Mouse (Mus musculus): Measurements from ENCODE around the gene Slc35g1.

DNA sequence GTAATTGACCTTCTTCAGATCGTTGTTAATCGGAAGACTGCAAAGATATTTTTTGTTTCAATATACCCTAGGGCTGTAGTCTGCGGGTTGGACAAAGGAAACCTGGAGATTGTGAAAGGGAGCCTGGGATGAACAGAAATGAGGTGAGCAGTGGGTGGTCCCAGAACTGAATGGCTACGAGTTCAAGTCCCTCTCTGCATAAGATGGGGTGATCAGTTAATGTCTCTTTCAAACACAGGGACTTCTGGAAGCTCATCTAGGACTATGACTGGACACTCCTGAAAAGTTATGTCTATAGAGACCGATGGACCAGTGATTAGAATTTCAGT is 46.8 kb upstream of the Slc35g1 start:
- no peak for TF ChIP-seq CTCF (IDR thresholded peaks at IDR 0.05; ENCODE audit: borderline replicate concordance, insufficient read depth, low read length)
- TF ChIP-seq POLR2A (IDR thresholded peaks at IDR 0.05; ENCODE audit: low read depth, low read length): no peak

Measured in embryonic fibroblast, embryonic 13.5 days (primary cell).